Mouse (Mus musculus): Measurements from ENCODE around the gene Itpr2. TPM values are rescaled to one million over a fixed set of nuclear protein-coding genes. Genes with fewer than 3 reads are reported as not detected.

The Itpr2 gene
- total RNA-seq, 4 experiments from 2014 or later: 13.5 to 18.2 (median 17.3) TPM

DNA sequence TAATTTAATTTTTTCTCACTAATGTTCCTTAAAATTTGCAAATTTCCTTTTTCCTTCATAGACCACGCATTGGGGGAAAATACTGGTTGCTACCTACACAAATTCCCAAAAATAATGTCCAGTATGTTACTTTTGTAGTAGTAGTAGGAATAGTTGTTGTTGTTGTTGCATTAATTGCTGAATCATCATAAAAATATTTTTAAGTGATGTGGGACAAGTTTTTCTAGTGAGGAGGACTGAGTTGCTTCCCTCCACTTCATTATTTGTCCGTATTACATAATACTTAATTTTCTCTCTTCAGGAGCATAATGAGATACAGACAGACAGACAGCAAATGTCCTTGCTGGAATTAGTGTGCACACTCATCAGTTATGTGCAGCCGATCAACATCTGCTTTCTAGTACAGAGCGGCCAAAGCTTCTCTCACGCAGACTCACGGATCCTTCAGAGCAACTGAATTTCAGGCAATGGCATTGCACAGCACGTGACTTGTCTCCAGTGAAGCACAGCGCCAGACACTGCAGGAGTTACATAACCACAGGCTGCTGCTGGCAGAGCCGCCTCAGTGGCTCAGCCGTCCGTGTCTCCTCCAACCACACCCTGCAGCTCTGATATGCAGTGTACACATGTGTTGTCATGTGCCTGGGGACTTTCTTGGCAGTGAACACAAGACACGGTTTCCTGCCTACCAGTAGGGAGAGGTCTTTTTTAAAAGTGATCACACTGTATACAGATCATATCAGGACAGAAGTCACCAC is 231.1 kb downstream of the Itpr2 start:
- peak; percentile 40 to 73 for DNase-seq (ENCODE audit: low spot score in 2 of 2)

DNA sequence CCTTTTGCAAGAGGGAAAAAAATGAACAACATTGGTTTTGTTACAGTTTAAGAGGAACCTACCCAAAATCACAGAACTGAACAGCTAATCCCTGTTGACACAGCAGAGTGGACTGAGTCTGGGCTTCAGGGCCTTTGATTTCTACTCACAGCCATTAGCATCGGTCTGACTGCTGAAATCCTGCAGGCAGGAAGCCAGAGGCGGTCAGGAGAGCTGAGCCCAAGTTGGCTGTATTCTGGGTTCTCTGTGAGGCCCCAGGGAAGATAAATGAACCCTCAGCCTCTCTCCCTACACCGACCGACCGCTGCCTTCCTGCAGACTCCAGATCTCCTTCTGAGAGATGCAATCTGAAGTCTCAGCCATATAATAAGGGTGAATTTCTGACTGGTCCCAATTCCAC is 231.9 kb downstream of the Itpr2 start:
- peak in 1 of 2 experiments; percentile 8 for DNase-seq (ENCODE audit: low spot score in 2 of 2)

DNA sequence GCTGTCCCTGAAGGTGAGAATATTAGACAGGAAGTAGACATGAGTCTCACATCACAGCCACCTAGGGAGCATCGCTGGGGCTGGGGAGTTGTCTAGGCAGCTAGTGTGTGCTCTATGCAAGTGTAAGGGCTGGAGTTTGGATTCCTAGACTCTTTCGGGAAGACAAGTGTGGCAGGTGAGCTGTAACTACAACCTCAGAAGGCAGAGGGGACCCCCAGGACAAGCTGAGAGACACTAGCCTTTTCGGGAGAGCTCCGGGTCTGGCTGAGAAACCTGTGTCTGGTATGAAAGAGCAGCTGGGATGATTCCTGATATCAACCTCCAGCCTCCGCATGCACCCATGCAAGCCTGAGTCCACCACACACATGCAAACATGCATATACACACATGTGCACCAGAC is 232.7 kb downstream of the Itpr2 start:
- peak in 1 of 2 experiments; percentile 3 for DNase-seq (ENCODE audit: low spot score in 2 of 2)

DNA sequence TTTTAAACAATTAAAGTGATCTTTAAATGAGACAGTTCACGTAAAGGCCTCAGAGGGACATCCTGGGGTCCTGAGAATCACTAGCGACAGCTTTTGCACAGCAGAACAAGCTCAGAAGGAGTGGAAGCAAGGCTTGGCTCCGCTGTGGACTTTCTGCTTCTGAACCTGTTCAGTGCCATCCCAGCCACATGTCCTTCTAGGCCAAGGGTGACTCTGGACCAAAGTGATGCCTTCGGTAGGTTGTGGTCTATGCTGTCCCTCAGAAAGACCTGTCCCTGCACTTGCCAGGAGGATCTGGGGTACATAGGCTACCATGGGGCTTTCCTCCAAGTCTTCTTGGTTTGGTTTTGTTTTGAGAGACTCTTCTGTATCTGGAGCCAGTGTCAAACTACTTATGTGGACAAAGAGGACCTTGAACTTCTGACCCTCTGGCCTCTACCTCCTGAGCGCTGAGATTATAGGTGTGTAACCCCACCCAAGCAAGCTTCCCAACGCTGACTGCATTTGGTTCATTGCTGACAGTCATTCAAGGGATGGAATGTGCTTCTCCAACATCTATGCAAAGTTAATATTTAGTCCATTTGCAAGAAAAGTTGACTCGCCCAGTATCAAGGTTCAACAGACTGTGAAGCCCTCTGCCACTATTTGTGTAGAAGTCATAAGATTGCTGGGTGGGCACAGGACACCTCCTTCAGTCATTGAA is 241.2 kb downstream of the Itpr2 start:
- no peak for DNase-seq (ENCODE audit: low spot score in 2 of 2)

DNA sequence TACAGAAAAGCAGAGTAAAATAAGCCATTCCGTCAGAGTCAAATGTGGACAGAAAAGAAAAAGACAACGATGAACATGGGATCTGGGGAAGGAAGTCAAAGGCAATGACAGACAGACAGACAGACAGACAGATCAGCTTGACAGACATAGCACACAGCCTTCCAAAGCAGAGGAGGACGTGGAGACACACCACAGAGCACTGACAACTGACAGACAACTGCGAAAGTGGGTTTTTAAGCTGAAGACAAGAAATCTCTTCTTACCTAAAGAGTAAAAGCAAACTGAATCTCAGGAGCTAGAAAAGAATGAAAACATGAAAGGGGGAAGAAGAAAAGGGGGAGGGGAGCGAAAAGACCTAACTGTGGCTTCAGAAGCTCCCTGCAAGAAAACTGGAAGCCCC is 243.3 kb downstream of the Itpr2 start:
- no peak for DNase-seq (ENCODE audit: low spot score in 2 of 2)

DNA sequence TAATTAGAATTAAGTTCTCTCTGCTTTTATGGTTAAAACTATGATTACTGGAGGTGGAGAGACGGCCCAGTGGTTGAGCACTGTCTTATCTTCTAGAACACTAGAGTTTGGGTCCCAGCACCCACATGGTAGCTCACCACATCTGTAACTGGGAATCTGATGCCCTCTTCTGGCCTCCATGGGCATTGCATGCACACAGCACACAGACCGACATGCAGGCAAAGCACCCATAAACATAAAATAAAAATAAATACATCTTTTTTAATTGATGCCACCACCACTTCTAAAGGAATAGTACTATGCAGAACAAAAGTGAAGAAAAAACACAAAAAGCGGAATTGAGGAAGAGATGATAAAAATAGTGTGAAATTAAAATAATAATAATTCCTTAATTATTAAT is 243.8 kb downstream of the Itpr2 start:
- no peak for DNase-seq (ENCODE audit: low spot score in 2 of 2)

DNA sequence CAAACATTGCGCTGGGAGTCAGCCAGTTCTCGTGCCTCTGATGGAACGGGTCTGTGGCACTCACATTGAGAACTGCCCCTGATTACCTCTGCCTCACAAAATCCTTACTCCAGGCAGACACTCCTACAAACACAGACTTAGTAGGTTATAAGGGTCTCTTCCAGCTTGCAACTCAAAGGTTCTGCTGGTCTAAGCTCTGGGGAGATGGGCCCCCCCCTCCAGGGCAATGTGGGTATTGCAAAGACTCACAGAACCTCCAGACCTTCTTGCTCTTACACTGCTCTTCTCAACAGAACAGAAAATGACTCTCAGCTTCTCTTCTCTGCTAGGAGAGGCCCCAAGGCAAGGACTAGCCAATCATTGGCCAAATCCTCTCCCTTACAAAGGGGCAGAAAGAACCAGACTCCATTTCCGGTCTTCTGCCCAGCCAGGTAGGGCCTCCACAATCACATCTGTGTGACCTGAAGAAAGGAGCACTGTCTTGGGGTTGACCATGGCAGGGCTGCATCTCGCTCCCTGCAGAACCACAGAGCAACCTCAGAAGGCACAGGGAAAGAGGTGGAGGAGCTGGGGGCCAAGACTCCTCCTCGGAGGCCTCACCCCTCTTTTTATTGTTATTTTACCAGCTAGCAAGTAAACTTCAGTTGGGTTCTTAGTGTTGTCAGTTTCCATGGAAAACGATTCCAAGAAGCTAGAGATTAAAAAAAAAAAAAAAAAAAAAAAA is 244.9 kb downstream of the Itpr2 start:
- DNase-seq (ENCODE audit: low spot score in 2 of 2): no peak

DNA sequence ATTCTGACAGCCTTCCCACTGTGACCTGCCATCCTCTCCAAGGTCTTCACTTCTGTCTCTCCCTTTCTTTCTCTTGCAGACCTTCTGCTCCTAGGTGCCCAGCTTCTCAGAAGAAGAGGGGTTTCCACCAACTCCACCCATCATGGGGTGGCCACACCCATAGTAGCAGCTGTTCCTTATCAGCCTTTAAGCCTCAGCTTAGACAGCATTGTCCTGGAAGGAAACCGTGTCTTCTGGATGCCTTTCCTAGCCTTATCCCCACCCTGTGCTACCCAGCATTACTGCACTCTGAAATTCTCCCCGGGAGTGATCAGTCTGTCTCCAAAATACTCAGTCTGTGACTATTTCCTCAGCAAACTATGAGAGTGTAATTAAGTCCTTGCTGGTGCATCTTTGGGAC is 245.6 kb downstream of the Itpr2 start:
- DNase-seq (ENCODE audit: low spot score in 2 of 2): no peak

DNA sequence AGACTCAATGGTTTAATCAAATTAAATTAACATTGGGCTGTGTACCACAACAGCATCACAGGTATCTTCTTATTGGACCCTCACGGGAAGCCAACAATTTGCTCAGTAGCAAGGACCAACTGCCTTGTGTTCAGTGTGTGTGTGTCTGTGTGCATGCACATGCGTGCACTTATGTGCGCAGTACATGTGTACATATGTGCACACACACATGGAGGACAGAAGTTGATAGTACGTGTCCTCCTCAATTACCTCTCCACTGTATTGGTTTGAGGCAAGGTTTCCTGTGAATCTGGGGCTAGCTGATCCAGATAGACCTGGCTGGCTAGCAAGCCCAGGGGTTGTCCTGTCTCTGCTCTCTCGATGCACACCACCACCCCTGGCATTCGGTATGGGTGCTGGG is 246.4 kb downstream of the Itpr2 start:
- no peak for DNase-seq (ENCODE audit: low spot score in 2 of 2)

DNA sequence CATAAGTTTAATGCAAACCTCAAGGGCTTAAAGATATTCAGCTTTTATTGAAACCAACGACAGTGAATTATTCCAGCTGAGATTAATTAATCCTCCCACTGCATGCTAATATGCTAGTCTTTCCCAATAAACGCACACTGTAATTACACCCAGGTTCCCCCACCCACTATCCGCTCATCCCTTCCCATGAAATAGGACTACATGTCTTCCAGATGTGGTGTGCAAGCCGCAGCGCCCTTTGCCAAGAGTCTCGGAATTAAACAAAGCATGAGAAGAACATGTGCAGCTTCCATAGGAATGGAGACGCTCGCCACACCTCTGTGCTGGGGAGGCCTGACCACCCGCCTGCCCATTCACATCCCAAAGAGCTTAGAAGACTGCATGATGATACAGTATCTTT is 247.1 kb downstream of the Itpr2 start:
- DNase-seq (ENCODE audit: low spot score in 2 of 2): no peak

DNA sequence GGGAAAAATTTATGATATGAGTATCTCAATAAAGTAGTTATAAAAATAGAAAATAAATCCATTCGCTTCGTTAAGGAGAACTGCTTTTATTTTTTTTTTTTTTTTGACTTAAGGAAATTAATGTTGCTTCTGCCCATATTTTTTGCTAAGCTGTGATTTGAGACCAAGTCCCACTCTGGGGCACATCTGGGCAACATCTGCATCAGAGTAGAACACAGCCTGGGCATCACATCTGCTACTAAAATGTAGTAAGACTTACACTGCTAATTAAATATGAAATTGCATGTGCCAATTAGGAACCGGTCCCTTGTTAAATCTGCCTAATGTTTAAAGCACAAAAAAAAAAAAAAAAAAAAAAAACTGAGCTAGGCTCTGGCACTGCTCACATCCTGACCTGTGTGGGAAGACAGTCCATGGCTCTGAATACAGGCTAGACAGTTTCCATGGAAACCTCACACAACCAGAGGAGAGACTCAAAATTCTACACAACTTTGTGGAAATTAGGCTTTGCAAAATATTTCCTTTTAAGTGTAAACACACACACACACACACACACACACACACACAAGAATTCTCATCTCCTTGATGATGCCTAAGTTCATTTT is 247.7 kb downstream of the Itpr2 start:
- no peak for DNase-seq (ENCODE audit: low spot score in 2 of 2)

DNA sequence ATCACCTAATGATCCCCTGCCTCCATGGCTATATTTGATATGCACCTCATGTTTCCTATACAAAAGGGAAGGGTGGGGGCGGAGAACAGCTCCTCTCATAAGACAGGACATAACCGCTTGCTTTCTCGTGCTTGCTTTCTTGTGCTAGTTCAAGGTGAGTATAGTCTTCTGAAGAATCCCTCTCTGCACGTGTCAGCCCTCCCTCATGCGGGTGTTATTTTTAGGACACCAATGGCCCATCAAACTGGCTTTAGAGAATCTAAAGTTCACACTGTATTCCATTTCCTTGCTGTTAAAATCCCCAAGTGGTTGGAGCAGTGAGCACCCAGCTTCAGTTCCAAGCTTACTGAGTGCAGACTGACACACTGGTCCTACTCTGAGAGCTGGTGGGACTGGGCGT is 252.9 kb downstream of the Itpr2 start:
- DNase-seq (ENCODE audit: low spot score in 2 of 2): no peak

DNA sequence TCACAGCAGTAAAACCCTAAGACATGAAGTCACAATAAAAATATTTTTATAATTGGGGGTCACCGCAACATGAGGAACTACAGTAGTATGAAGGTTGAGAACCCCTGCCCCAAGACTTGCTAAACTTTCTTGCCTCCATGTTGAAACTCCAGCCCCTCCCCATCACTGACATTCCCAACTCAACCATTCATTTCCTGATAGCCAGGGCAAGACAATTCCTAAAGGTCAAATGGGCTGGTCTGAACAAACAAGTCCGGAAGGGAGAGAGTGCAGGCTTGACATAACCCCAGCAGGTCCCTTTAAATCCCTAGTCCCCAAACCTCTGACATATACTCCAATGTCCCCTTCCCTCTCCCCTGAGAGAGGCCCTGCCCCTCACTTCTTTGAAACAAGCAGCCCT is 253.7 kb downstream of the Itpr2 start:
- no peak for DNase-seq (ENCODE audit: low spot score in 2 of 2)

DNA sequence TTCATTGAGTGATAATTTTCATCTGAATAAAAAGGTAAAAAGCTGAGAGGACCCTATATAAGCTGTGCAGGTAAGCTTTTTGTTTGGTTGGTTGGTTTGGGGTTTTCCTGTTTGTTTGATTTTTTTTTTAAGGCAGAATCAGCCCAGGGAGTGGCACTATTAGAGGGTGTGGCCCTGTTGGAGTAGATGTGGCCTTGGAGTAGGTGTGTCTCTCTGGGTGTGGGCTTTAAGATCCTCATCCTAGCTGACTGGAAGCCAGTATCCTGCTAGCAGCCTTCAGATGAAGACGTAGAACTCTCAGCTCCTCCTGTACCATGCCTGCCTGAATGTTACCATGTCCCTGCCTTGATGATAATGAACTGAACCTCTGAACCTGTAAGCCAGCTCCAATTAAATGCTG is 254.1 kb downstream of the Itpr2 start:
- no peak for DNase-seq (ENCODE audit: low spot score in 2 of 2)

DNA sequence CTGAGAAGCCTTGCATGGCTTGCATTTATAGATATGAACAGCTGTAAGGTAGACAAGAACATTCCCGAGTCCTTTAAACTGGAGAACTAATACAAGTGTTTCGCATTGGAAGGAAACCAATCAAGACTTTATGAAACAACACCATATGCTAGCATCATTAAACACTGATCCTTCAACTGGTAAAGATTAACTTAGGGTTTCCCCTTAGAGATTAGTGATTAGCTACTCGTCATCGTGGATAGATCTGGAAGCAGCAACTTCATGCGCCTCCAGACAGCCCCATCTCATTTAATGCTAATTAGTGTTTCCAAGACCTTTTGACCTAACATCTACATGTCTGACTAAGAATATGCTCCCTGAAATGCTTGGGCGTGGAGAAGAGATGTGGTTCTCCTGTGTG is 255.7 kb downstream of the Itpr2 start:
- no peak for DNase-seq (ENCODE audit: low spot score in 2 of 2)

DNA sequence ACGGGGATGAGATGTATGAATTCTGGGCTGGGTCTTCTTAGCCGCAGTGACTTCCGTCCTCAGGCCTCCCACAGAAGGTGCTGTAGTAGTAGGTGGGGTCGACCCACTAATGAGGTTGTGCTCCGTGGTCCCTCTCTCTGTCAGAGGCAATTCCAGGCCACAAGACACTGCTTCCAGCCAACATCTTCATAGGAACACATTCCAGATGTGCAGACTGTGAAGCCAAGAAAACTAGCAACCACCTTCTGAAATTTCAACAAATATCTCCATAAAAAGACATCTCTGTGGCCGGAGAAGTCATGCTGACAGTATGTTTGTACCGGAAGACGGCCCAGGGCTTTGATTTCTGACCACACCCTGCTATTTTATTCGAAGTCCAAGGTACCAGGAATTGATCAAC is 256.1 kb downstream of the Itpr2 start:
- DNase-seq (ENCODE audit: low spot score in 2 of 2): no peak

DNA sequence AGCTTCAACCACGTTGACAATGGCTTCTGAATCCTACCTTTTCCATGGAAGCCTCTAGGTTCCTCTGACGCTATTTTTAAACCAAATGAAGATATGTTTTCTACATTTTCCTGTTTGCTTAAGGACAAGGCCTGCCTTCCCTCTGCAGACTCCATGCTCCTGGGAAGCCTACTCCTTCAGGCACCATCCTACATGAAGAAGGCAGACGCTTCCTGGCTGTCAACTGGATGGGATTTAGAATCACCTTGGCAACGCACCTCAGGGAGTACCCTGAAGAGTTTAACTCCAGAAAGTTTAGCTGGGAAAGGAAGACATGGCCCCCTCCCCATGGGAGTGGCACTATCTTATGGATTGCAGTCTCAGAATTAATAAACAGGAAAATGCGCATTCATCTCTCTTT is 259.0 kb downstream of the Itpr2 start:
- no peak for DNase-seq (ENCODE audit: low spot score in 2 of 2)

DNA sequence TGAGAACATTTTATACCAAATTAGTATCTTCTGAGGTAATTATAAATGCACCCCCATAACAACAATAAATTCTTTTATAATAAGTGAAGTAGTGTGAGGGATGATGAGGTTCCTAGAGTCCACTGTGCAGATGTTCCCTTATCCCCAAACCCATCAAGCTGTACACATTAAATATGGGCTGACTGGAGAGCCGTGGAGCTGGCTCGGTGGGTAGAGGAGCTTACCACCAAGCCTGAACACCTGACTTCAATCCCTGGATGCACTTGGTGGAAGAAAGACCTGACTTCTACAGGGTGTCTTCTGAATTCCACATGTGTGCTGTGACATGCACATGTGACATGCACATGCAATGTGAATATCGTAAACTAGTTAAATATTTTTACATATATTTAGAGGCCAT is 260.7 kb downstream of the Itpr2 start:
- no peak for DNase-seq (ENCODE audit: low spot score in 2 of 2)

DNA sequence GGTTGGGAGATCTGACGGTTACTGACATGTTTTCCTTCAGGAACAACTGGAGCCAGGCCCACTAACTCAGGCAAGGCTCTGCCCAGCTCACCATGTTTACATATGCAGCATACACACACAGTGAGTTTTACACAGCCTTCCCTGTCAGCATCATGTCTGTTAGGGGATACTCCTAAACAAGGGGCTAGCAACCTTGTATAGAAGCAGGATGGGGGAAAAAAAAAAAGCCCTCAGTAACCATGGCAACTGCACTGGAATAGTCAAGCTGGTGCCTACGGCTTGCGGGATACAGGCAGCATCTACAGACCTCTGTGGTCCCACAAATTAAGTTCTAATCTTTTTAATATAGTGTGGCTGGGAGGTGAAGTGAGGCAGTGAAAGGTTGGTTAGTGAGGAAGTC is 266.9 kb downstream of the Itpr2 start:
- DNase-seq (ENCODE audit: low spot score in 2 of 2): no peak

DNA sequence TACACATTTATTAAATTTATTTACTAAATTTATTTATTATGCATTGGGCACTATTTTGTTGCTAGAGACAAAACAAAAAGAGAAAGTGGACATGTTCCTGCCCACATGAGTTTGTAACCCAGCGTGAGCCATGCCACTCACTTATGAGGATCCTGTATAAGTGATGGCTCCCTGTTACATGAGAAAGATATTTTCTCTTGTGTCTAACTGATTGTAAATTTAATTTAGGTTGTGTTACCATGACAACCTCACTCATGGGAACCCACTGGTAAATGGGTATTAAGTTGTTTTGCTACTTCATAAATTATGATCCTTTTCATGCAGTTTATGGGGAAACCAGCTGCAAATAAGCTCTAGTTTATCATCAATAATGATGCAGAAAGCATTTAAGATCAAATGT is 267.6 kb downstream of the Itpr2 start:
- DNase-seq (ENCODE audit: low spot score in 2 of 2): no peak

DNA sequence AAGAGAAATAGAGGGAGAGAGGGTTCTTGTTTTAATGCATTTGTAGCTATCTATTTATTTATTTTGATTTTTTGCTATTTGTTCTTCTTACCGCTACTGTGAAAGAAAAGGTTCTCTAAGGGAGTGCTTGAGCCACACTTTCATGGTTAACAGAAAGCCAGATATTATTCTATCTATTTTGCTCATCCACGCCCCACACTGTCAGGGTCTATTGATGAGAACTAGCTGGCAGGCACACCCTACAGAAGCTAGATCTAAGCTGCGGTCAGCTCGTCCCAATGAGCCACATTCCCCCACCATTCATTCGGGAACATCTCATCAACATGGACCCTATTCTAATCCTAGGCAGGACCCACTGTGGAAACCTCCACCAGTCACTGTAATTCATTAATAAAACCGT is 271.1 kb downstream of the Itpr2 start:
- DNase-seq (ENCODE audit: low spot score in 2 of 2): no peak

DNA sequence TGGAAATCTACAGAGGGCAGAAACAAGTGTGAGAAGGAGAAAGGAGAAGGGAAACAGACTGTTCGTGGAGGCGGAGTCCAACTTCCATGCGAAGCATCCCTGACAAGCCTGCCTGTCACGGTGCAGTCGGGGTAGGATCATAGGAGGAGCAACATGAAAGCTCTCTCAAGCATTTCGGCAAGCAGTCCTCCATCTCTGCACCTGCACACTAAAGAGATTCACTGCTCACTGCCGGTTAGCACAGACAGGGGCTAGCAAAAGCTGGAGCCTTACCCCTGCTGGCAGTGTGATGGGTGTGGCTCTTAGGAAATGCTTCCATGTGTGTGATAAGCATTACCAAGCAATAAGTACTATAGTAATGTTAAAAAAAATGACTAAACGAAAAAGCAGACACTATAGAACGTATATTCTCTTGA is 271.6 kb downstream of the Itpr2 start:
- DNase-seq (ENCODE audit: low spot score in 2 of 2): no peak

All from left cerebral cortex, adult 8-10 months (tissue).